Comparison of ENCODE assay signal across 8 mouse cellular contexts in genomic region chr12:80141470-80141869, GRCm38 (mm10). TPM values are rescaled to one million over a fixed set of nuclear protein-coding genes. Genes with fewer than 3 reads are reported as not detected.
DNase-seq lines count a peak whose midpoint lies in the region; ATAC-seq and TF ChIP-seq lines count a peak whose summit lies in the region.

No protein-coding gene starts in this region.

- no peaks in the 10 kb centered on the region for H3K9me3 ChIP-seq in hindbrain, embryonic 11.5 days (ENCODE audit: control insufficient read depth, low read length)
- H3K9me3 ChIP-seq in hindbrain, embryonic 13.5 days, result no peaks in the 10 kb centered on the region

- H3K27me3 ChIP-seq in hindbrain, embryonic 11.5 days (ENCODE audit: control insufficient read depth, insufficient read depth, low read length), result no peaks in the 10 kb centered on the region
- H3K27me3 ChIP-seq in hindbrain, embryonic 13.5 days, result no peaks in the 10 kb centered on the region

- intact Hi-C loops in left cerebral cortex, postnatal 4 days (cut with DNase I), result no loop called here

- peak; percentile 84 for DNase-seq in hindbrain, embryonic 11.5 days (ENCODE audit: low spot score)
- peak; percentile 70 for DNase-seq in gastrocnemius, postnatal 10 days
- DNase-seq in left cerebral cortex, postnatal 4 days, result peak; percentile 67
- DNase-seq in naive thymus-derived CD4-positive, alpha-beta T cell, adult 2 months (ENCODE audit: low read depth), result peak; percentile 80
- no peak for DNase-seq in urinary bladder, postnatal 36 days (ENCODE audit: low spot score in 2 of 2)

- no peaks in the 10 kb centered on the region for H3K4me1 ChIP-seq in hindbrain, embryonic 11.5 days (replicated peaks; ENCODE audit: control insufficient read depth, insufficient read depth, low read length)
- H3K4me1 ChIP-seq in hindbrain, embryonic 13.5 days (replicated peaks), result peaks cover 12% of the 10 kb centered on the region
- no peaks in the 10 kb centered on the region for H3K4me1 ChIP-seq in bone marrow, adult 2 months (ENCODE audit: control insufficient read depth, insufficient read depth, low read length)

- no peak overlapping the region for H3K4me3 ChIP-seq in hindbrain, embryonic 11.5 days (ENCODE audit: low read depth, low read length)
- H3K4me3 ChIP-seq in hindbrain, embryonic 13.5 days, result no peak overlapping the region
- no peak overlapping the region for H3K4me3 ChIP-seq in bone marrow, adult 2 months (replicated peaks; ENCODE audit: control insufficient read depth, low read depth, low read length)

- ATAC-seq in hindbrain, embryonic 11.5 days (ENCODE audit: low FRiP score), result no peak
- no peak for ATAC-seq in hindbrain, embryonic 13.5 days (ENCODE audit: low FRiP score)
- ATAC-seq in CD4-positive, CD25-positive, alpha-beta regulatory T cell, adult 4 months, result peak; percentile 64

- H3K9ac ChIP-seq in hindbrain, embryonic 11.5 days (ENCODE audit: low read depth, low read length), result no peak overlapping the region
- no peak overlapping the region for H3K9ac ChIP-seq in hindbrain, embryonic 13.5 days

- peak; percentile 95 for TF ChIP-seq CTCF in bone marrow, adult 2 months (IDR thresholded peaks at IDR 0.05; ENCODE audit: control insufficient read depth, insufficient read depth, low read length)

- WGBS in hindbrain, embryonic 11.5 days, result 20% methylated on average over 7 of the region's 7 CpGs
- 20% methylated on average over 7 of the region's 7 CpGs for WGBS in hindbrain, embryonic 13.5 days
- 19% methylated on average over 7 of the region's 7 CpGs for WGBS in bone marrow, adult 2 months

- TF ChIP-seq POLR2A in bone marrow, adult 2 months (IDR thresholded peaks at IDR 0.05; ENCODE audit: borderline replicate concordance, control insufficient read depth, low read depth, low read length), result no peak

- H3K36me3 ChIP-seq in hindbrain, embryonic 11.5 days (ENCODE audit: control insufficient read depth, insufficient read depth, low read length), result no peaks in the 10 kb centered on the region
- no peaks in the 10 kb centered on the region for H3K36me3 ChIP-seq in hindbrain, embryonic 13.5 days

- no peak overlapping the region for H3K27ac ChIP-seq in hindbrain, embryonic 11.5 days (ENCODE audit: low read depth, low read length)
- H3K27ac ChIP-seq in hindbrain, embryonic 13.5 days, result no peak overlapping the region
- H3K27ac ChIP-seq in bone marrow, adult 2 months (ENCODE audit: control insufficient read depth, insufficient read depth, low read depth, low read length, poor library complexity), result no peak overlapping the region

- H3K4me2 ChIP-seq in hindbrain, embryonic 11.5 days (replicated peaks; ENCODE audit: low read depth, low read length), result no peak overlapping the region
- H3K4me2 ChIP-seq in hindbrain, embryonic 13.5 days, result no peak overlapping the region

RNA-seq across cellular contexts. Expression of gene Zfp36l1, which starts 28.7 kb away (rescaled TPM):
- polyA plus RNA-seq in hindbrain, embryonic 11.5 days (2014; fragmentation: Nextera tagmentation; extraction: Ambion mirVana), result 112 and 127 TPM in 2 replicates
- 44.6 and 53.1 TPM in 2 replicates for polyA plus RNA-seq in hindbrain, embryonic 13.5 days (2015; fragmentation: Nextera tagmentation; extraction: Ambion mirVana)
- 100 to 1,000 TPM; 139 to 188 TPM for polyA plus RNA-seq in CD4-positive, CD25-positive, alpha-beta regulatory T cell, adult 4 months (2017; shearing (Covaris generic))
- polyA plus RNA-seq in bone marrow, adult 2 months (2011; ENCODE audit: insufficient read depth, insufficient read length, low replicate concordance, missing spikeins), result 20.1 and 33.6 TPM in 2 replicates
- 10 to 100 TPM; 80.4 to 90.5 TPM for total RNA-seq in gastrocnemius, postnatal 10 days (2021)
- total RNA-seq in left cerebral cortex, postnatal 4 days (2021), result 10 to 100 TPM; 47.2 to 54.4 TPM

Comparison
In these comparisons a context has a peak if more than half of its experiments do, and no peak if none do; other contexts are left out.
1. DNase-seq: peak in hindbrain, embryonic 11.5 days (single experiment), gastrocnemius, postnatal 10 days (single experiment), left cerebral cortex, postnatal 4 days (single experiment) and naive thymus-derived CD4-positive, alpha-beta T cell, adult 2 months (single experiment); none in urinary bladder, postnatal 36 days (0 of 2).